ENCODE assay signal across 8 mouse cellular contexts in the genomic region with DNA sequence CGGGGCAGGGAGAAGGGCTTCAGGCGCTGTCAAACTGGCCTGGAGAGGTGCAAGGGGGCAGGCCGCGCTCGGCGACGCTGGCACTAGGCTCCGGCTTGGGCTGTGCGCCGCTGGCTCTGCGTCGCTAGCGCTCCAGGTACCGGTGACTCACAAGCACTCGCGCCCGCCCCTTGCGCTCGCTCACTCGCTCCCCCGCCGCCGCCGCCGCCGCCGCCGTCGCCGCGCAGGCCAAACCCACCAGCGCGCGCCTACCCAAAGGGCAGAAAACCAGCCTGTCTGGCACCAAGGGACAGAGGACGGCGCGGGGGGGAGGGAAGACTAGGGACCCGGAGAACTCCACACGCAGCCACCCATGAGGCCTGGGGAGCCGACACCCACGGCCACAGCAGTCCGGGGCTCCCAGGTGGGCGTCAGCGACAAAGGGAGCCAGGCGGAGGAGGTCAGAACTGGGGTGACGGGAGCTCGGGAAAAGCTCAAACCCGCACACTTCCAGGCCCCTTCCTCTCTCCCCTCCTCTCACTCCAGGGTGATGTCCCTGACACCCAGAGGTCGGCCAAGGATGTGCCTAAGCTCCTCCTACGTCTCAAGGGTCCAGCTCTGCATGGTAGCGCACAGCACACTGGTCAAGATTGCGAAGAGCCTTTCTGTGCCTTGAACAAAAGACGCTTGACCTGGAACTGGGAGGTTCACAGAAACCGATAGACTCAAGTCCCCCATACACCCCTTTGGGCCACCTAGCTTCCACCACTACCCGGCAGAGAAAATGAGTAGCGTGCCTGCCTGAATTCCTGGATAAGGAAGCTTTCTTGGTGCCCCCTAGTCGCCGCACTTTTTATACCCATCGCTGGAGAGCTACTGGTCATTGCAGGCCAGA. TPM values are rescaled to one million over a fixed set of nuclear protein-coding genes. Genes with fewer than 3 reads are reported as not detected.
DNase-seq lines count a peak whose midpoint lies in the region; ATAC-seq and TF ChIP-seq lines count a peak whose summit lies in the region.

A gene (minus strand): TSS at position 508 of the 874 bp plus-strand sequence.

- peak; percentile 80 for ATAC-seq in embryonic facial prominence, embryonic 11.5 days (replicated peaks; ENCODE audit: insufficient number of reproducible peaks, low FRiP score, low TSS enrichment, low read depth)
- peak; percentile 73 for ATAC-seq in heart, embryonic 15.5 days (replicated peaks; ENCODE audit: insufficient number of reproducible peaks, insufficient read depth, low FRiP score, low read depth)
- 0 out of 2 replicates have a peak, but pooled peaks have one; percentile 6 for ATAC-seq in neutrophil, adult 5-6 weeks (ENCODE audit: extremely low read depth, insufficient number of reproducible peaks, low FRiP score, poor library complexity, severe bottlenecking)

- H3K4me2 ChIP-seq in embryonic facial prominence, embryonic 11.5 days (ENCODE audit: low read depth, low read length), result peak within 1 kb of the TSS; percentile 98
- H3K4me2 ChIP-seq in heart, embryonic 15.5 days, result peak within 1 kb of the TSS; percentile 100

- peak; percentile 74 for DNase-seq in CD4-positive helper T cell, adult 2 months (ENCODE audit: low read depth, low spot score)
- DNase-seq in adrenal gland, adult 18-20 months (ENCODE audit: low spot score in 2 of 2), result peak; percentile 52 to 59
- peak; percentile 74 for DNase-seq in embryonic facial prominence, embryonic 11.5 days (ENCODE audit: low spot score)
- DNase-seq in layer of hippocampus, adult 8-10 months (ENCODE audit: low spot score in 2 of 2), result peak; percentile 56 to 74
- DNase-seq in lung, adult 2 months, result peak; percentile 66
- peak; percentile 36 for DNase-seq in yolk sac, embryonic 10.5 days (ENCODE audit: low spot score)

- peaks cover 3% of the 10 kb centered on the region; the same call in 1 of the 2 replicates for H3K4me1 ChIP-seq in embryonic facial prominence, embryonic 11.5 days (ENCODE audit: control insufficient read depth, insufficient read depth, low read length)
- H3K4me1 ChIP-seq in heart, embryonic 15.5 days (replicated peaks), result peaks cover 16% of the 10 kb centered on the region
- peaks cover 4% of the 10 kb centered on the region; the same call in 1 of the 2 replicates for H3K4me1 ChIP-seq in lung, adult 2 months (ENCODE audit: control insufficient read depth, insufficient read depth, low read length)

- no peaks in the 10 kb centered on the region for H3K36me3 ChIP-seq in embryonic facial prominence, embryonic 11.5 days (replicated peaks; ENCODE audit: control insufficient read depth, insufficient read depth, low read depth, low read length)
- no peaks in the 10 kb centered on the region for H3K36me3 ChIP-seq in heart, embryonic 15.5 days

- no peak within 1 kb of the TSS for H3K27ac ChIP-seq in embryonic facial prominence, embryonic 11.5 days (replicated peaks; ENCODE audit: low read depth, low read length)
- H3K27ac ChIP-seq in heart, embryonic 15.5 days, result no peak within 1 kb of the TSS

- peak within 1 kb of the TSS; percentile 61 for H3K9ac ChIP-seq in embryonic facial prominence, embryonic 11.5 days (replicated peaks; ENCODE audit: low read length)
- peak within 1 kb of the TSS; percentile 66 for H3K9ac ChIP-seq in heart, embryonic 15.5 days

- H3K27me3 ChIP-seq in embryonic facial prominence, embryonic 11.5 days (ENCODE audit: control insufficient read depth, insufficient read depth, low read length), result peaks cover 14% of the 10 kb centered on the region
- H3K27me3 ChIP-seq in heart, embryonic 15.5 days, result peaks cover 32% of the 10 kb centered on the region

- H3K4me3 ChIP-seq in embryonic facial prominence, embryonic 11.5 days (ENCODE audit: low read depth, low read length), result peak within 1 kb of the TSS; percentile 60
- peak within 1 kb of the TSS; percentile 76 for H3K4me3 ChIP-seq in heart, embryonic 15.5 days
- H3K4me3 ChIP-seq in lung, adult 2 months (replicated peaks; ENCODE audit: extremely low read depth, low read depth, low read length), result peak within 1 kb of the TSS; percentile 61

- under 1% methylated on average over 57 of the region's 59 CpGs for WGBS in embryonic facial prominence, embryonic 11.5 days
- under 1% methylated on average over 48 of the region's 59 CpGs for WGBS in heart, embryonic 15.5 days
- WGBS in lung, adult 2 months, result 2% methylated on average over 58 of the region's 59 CpGs

- no peak for TF ChIP-seq CTCF in lung, adult 2 months (IDR thresholded peaks at IDR 0.05; ENCODE audit: insufficient read depth, low read length)

- no peaks in the 10 kb centered on the region for H3K9me3 ChIP-seq in embryonic facial prominence, embryonic 11.5 days (replicated peaks; ENCODE audit: control insufficient read depth, low read length)
- no peaks in the 10 kb centered on the region for H3K9me3 ChIP-seq in heart, embryonic 15.5 days (replicated peaks)

- peak; percentile 74; the same call in 1 of the 2 replicates for TF ChIP-seq POLR2A in lung, adult 2 months (IDR thresholded peaks at IDR 0.05; ENCODE audit: borderline replicate concordance, extremely low read depth, low read depth, low read length)

RNA-seq across cellular contexts. Expression of the gene that starts here (rescaled TPM):
- 1 to 10 TPM; 5.5 to 8.2 TPM for total RNA-seq in adrenal gland, adult 18-20 months (2021)
- 8.6 and 8.9 TPM in 2 replicates for polyA plus RNA-seq in embryonic facial prominence, embryonic 11.5 days (2014; fragmentation: Nextera tagmentation; extraction: Ambion mirVana)
- polyA plus RNA-seq in heart, embryonic 15.5 days (2015; fragmentation: Nextera tagmentation; extraction: Ambion mirVana), result 200 and 237 TPM in 2 replicates
- 100 to 1,000 TPM; 128 to 142 (median 137) TPM for total RNA-seq in layer of hippocampus, adult 8-10 months (2022)
- polyA plus RNA-seq in lung, adult 2 months (2012; rRNA removed), result 136 and 182 TPM in 2 replicates
- total RNA-seq in neutrophil, adult 5-6 weeks (2017), result 1.3 and 1.5 TPM in 2 replicates

Comparison
In these comparisons a context has a peak if more than half of its experiments do, and no peak if none do; other contexts are left out.
1. RNA of the gene that starts here (total RNA-seq): 128 to 142 TPM in layer of hippocampus, adult 8-10 months; 5.5 to 8.2 TPM in adrenal gland, adult 18-20 months and 1.3 to 1.5 TPM in neutrophil, adult 5-6 weeks; every median in the first group is over 10 times any median in the second.
2. RNA of the gene that starts here (polyA plus RNA-seq): 200 to 237 TPM in heart, embryonic 15.5 days and 136 to 182 TPM in lung, adult 2 months; 8.6 to 8.9 TPM in embryonic facial prominence, embryonic 11.5 days; every median in the first group is over 10 times any median in the second.
3. ATAC-seq: peak in every context shown above with its lines; median percentile 80 in embryonic facial prominence, embryonic 11.5 days; 73 in heart, embryonic 15.5 days; 6 in neutrophil, adult 5-6 weeks.
4. Peak in every context shown above with its lines, with median percentiles within 50 percentile points of each other: DNase-seq and H3K4me3 ChIP-seq.